Mouse (Mus musculus): ENCODE measurements around the gene Hikeshi. TPM values are rescaled to one million over a fixed set of nuclear protein-coding genes. Genes with fewer than 3 reads are reported as not detected.
A peak's percentile ranks its signal among the peaks of the same experiment; 100 is the strongest.

The Hikeshi gene
- 80.0 and 89.2 TPM in 2 replicates for total RNA-seq (2014; rRNA removed)
- polyA plus RNA-seq (2015; fragmentation: Nextera tagmentation; extraction: Ambion mirVana) = 163 and 173 TPM in 2 replicates

GRCm38 (mm10) chr7:89940571-89941463 is at the start of gene Hikeshi:
Gene Hikeshi (minus strand): TSS chr7:89941204.
- Histone ChIP-seq H3K4me1 (ENCODE audit: insufficient read depth) (no peaks in the 10 kb centered on the region), H3K36me3 (ENCODE audit: insufficient read depth) (no peaks in the 10 kb centered on the region), H3K9ac (peak within 1 kb of the TSS; percentile 66), H3K27me3 (ENCODE audit: insufficient read depth, low read length) (no peaks in the 10 kb centered on the region), H3K4me3 (ENCODE audit: low read depth, low read length) (peak within 1 kb of the TSS; percentile 64), H3K4me2 (ENCODE audit: low read depth) (peak within 1 kb of the TSS; percentile 61), H3K9me3 (ENCODE audit: low read length) (no peaks in the 10 kb centered on the region), H3K27ac (ENCODE audit: low read depth, low read length) (peak within 1 kb of the TSS; percentile 83)
- peak; percentile 95 for DNase-seq
- peak; percentile 100 for ATAC-seq
- no peak for TF ChIP-seq CTCF (IDR thresholded peaks at IDR 0.05; ENCODE audit: low read depth)
- 3% methylated on average over 43 of the region's 45 CpGs for WGBS

- TF ChIP-seq CTCF (IDR thresholded peaks at IDR 0.05; ENCODE audit: low read depth) = no peak
- H3K9me3 ChIP-seq (ENCODE audit: low read length) = no peaks in the 10 kb centered on the region
- H3K4me1 ChIP-seq (ENCODE audit: insufficient read depth) = peaks cover 3% of the 10 kb centered on the region; the same call in 1 of the 2 replicates
Observed at GRCm38 (mm10) chr7:89984421-89984820, 43.4 kb upstream of the Hikeshi start.

DNA sequence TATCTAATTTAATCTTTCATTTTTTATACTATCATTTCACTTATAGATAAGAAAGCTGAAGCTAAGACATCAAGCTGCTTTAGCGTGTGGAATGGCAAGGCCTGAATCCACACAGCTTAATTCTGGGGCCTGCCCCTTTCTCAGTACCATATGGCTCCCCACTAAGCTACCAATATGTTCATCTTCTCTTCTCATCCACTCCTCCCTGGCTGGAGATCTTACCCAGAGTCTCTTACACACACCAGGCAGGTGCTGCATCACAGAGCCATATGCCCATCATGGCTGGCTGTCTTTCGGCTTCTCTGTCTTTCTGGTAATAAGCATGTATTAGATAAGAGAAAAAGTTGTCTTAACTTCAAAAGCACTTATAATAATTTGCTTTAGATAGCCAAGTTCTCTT is 42.4 kb upstream of the Hikeshi start:
- no peak for TF ChIP-seq CTCF (IDR thresholded peaks at IDR 0.05; ENCODE audit: low read depth)
- H3K4me3 ChIP-seq (ENCODE audit: low read depth, low read length) = no peak overlapping the region
- H3K4me2 ChIP-seq (ENCODE audit: low read depth) = no peak overlapping the region
- peaks cover 7% of the 10 kb centered on the region for H3K4me1 ChIP-seq (ENCODE audit: insufficient read depth)
- H3K36me3 ChIP-seq (ENCODE audit: insufficient read depth) = no peaks in the 10 kb centered on the region
- H3K9me3 ChIP-seq (ENCODE audit: low read length) = no peaks in the 10 kb centered on the region
- no peak overlapping the region for H3K27ac ChIP-seq (ENCODE audit: low read depth, low read length)
- no peaks in the 10 kb centered on the region for H3K27me3 ChIP-seq (ENCODE audit: insufficient read depth, low read length)
- WGBS = 64% methylated on average over 2 of the region's 2 CpGs
- DNase-seq (no peak), ATAC-seq (no peak)
- H3K9ac ChIP-seq = no peak overlapping the region

More at GRCm38 (mm10) chr7:89984421-89984820, 43.4 kb upstream of the Hikeshi start:
- DNase-seq (no peak), ATAC-seq (no peak)
- Histone ChIP-seq H3K4me2 (ENCODE audit: low read depth) (no peak overlapping the region), H3K27me3 (ENCODE audit: insufficient read depth, low read length) (no peaks in the 10 kb centered on the region), H3K36me3 (ENCODE audit: insufficient read depth) (no peaks in the 10 kb centered on the region), H3K9ac (no peak overlapping the region), H3K4me3 (ENCODE audit: low read depth, low read length) (no peak overlapping the region), H3K27ac (ENCODE audit: low read depth, low read length) (no peak overlapping the region)

- Histone ChIP-seq H3K27ac (ENCODE audit: low read depth, low read length) (peak overlapping the region; percentile 97), H3K9me3 (ENCODE audit: low read length) (no peaks in the 10 kb centered on the region), H3K9ac (peak overlapping the region; percentile 70), H3K27me3 (ENCODE audit: insufficient read depth, low read length) (no peaks in the 10 kb centered on the region), H3K4me2 (ENCODE audit: low read depth) (peak overlapping the region; percentile 77), H3K4me1 (ENCODE audit: insufficient read depth) (peaks cover 7% of the 10 kb centered on the region), H3K4me3 (ENCODE audit: low read depth, low read length) (peak overlapping the region; percentile 56), H3K36me3 (ENCODE audit: insufficient read depth) (no peaks in the 10 kb centered on the region)
- no peak for TF ChIP-seq CTCF (IDR thresholded peaks at IDR 0.05; ENCODE audit: low read depth)
- DNase-seq = no peak
- WGBS = 10% methylated on average over 10 of the region's 10 CpGs
- 0 out of 2 replicates have a peak, but pooled peaks have one; percentile 3 for ATAC-seq
Observed at GRCm38 (mm10) chr7:89981557-89981956, 40.6 kb upstream of the Hikeshi start.

DNA sequence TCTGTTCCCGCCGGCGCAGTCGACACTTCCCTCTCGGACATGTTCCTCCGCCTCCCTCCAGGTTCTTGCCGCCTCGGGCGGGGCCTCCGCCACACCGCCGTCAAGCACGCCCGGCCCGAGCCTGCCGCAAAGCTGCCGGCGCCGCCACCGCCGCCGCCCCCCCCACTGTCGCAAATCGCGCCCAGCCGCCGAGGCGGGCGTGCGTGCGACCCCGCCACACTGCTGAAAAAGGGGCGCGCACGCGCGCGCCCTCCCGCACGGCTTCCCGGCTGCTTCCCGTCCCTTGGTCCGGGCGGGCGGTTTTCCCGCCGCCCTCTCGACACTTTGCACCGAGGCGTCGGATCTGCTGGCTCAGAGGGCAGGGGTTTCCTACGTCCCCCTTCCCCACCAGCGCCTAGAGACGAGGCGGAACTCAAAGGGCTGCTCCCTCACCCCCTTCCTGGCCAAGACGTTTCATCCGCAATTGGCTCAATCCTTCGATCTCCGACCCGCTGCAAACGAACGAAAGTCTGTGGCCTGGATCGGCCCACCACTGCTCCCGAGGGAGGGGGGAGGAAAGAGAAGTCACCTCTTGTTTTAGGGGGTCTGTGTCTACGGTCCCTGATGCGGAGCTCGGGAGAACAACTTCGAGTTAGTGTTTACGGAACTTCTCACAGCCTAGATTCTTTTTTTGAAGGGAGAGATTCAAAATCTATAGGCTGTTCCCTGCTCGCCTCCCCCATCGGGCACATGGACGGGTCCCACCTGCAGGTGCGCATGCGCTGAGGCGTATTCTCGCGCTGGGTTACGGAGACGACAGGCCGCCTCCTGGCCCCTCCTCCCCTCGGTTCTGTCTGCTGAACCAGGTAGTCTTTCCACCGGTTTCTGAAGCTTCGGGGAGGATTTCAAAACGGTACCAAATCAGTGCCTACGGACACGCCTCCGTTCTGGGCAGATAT is 39.8 kb upstream of the Hikeshi start, which contains the start of gene Eed:
Gene Eed (minus strand): TSS at position 499 of the 938 bp plus-strand sequence.
- TF ChIP-seq CTCF (IDR thresholded peaks at IDR 0.05; ENCODE audit: low read depth) = no peak; the same call in 1 of the 2 replicates
- Histone ChIP-seq H3K4me3 (ENCODE audit: low read depth, low read length) (peak within 1 kb of the TSS; percentile 56), H3K36me3 (ENCODE audit: insufficient read depth) (peaks cover 5% of the 10 kb centered on the region)

GRCm38 (mm10) chr7:89980133-89980484 is 39.1 kb upstream of the Hikeshi start:
- Histone ChIP-seq H3K9me3 (ENCODE audit: low read length) (no peaks in the 10 kb centered on the region), H3K27me3 (ENCODE audit: insufficient read depth, low read length) (no peaks in the 10 kb centered on the region), H3K4me1 (ENCODE audit: insufficient read depth) (peaks cover 7% of the 10 kb centered on the region), H3K4me3 (ENCODE audit: low read depth, low read length) (peak overlapping the region; percentile 56), H3K9ac (peak overlapping the region; percentile 70), H3K4me2 (ENCODE audit: low read depth) (peak overlapping the region; percentile 77), H3K36me3 (ENCODE audit: insufficient read depth) (peaks cover 9% of the 10 kb centered on the region), H3K27ac (ENCODE audit: low read depth, low read length) (peak overlapping the region; percentile 97; the same call in 1 of the 2 replicates)
- no peak for TF ChIP-seq CTCF (IDR thresholded peaks at IDR 0.05; ENCODE audit: low read depth)
- WGBS = under 1% methylated on average over 31 of the region's 31 CpGs
- no peak for DNase-seq
- no peak for ATAC-seq

More for the DNA sequence above, 39.8 kb upstream of the Hikeshi start, which contains the start of gene Eed:
- peak within 1 kb of the TSS; percentile 77 for H3K4me2 ChIP-seq (ENCODE audit: low read depth)
- under 1% methylated on average over 76 of the region's 87 CpGs for WGBS
- ATAC-seq = peak; percentile 92
- no peaks in the 10 kb centered on the region for H3K27me3 ChIP-seq (ENCODE audit: insufficient read depth, low read length)
- H3K4me1 ChIP-seq (ENCODE audit: insufficient read depth) = peaks cover 7% of the 10 kb centered on the region
- H3K9me3 ChIP-seq (ENCODE audit: low read length) = no peaks in the 10 kb centered on the region
- H3K9ac ChIP-seq = peak within 1 kb of the TSS; percentile 70
- peak; percentile 98 for DNase-seq
- H3K27ac ChIP-seq (ENCODE audit: low read depth, low read length) = peak within 1 kb of the TSS; percentile 97

Data from forebrain, postnatal 0 days (tissue).